Mouse (Mus musculus) ES-E14 (cell line): ENCODE data around the gene Tmem223.

Experiments used
- HCFC1 ChIP-seq: IDR thresholded peaks from 2 replicates; pipeline ENCODE4 v1.6.1; 2012; ENCODE audit warnings: low read length, inconsistent platforms, borderline replicate concordance; ENCODE audit not compliant: insufficient read depth
- MAFK ChIP-seq: IDR thresholded peaks from 2 replicates; pipeline ENCODE4 v1.6.1; 2014; ENCODE audit warnings: mild to moderate bottlenecking, low read depth, low read length, inconsistent platforms; ENCODE audit not compliant: insufficient read depth
- ZNF384 ChIP-seq: IDR thresholded peaks from 2 replicates; pipeline ENCODE4 v1.6.1; 2012; ENCODE audit warnings: low read depth, low read length, inconsistent platforms

DNA sequence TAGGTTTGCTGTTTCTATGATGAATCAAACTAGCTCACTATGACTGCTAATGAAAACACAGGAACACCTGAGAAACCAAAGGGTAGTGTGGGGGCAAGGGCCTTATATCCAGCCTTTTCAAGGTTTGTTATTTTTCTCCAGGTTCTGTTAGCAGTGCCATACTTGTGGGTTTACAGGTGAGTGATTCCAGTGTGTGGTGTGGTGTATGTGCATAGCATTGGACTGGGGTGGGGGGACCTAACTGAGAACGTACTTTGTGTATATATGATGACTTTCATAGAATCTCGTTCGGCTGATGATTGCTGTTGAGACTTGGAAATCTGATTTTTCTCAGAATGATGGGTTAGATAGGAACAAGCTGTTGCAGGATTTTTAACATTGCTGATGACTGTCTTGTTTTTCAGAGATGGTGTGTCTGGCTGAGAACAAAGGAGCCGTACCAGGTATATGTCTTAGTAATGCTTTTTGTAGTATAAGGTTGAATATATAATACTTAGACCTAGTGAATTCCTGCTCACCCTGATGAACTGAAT, 45.6 kb upstream of the Tmem223 start:
- TF ChIP-seq ZNF384 (no peak), HCFC1 (no peak), MAFK (no peak)
